Mouse (Mus musculus) R1 (cell line): ENCODE results near the gene Pdss2.

Source experiments
- DNase-seq: peaks from one replicate; pipeline ENCODE4 v3.0.0-alpha.2; 2018; ENCODE audit warnings: low read depth, low spot score

The Pdss2 gene

GRCm38 (mm10) chr10:43435757-43436156 lies 214.5 kb downstream of the Pdss2 start:
- peak; percentile 65 for DNase-seq

- DNase-seq = peak; percentile 90
These were observed 218.2 kb downstream of the Pdss2 start for GRCm38 (mm10) chr10:43439492-43439941.

GRCm38 (mm10) chr10:43440050-43440449 lies 218.8 kb downstream of the Pdss2 start:
- no peak for DNase-seq

- DNase-seq = no peak
These were observed 219.9 kb downstream of the Pdss2 start for GRCm38 (mm10) chr10:43440981-43441740.

- DNase-seq = no peak
These were observed 227.4 kb downstream of the Pdss2 start for GRCm38 (mm10) chr10:43448656-43449055.

GRCm38 (mm10) chr10:43451848-43452662 lies 230.8 kb downstream of the Pdss2 start:
- peak; percentile 66 for DNase-seq

- no peak for DNase-seq
These were observed 231.3 kb downstream of the Pdss2 start for GRCm38 (mm10) chr10:43452663-43452996.

GRCm38 (mm10) chr10:43454219-43454618 lies 232.9 kb downstream of the Pdss2 start:
- no peak for DNase-seq

GRCm38 (mm10) chr10:43454671-43455070 lies 233.4 kb downstream of the Pdss2 start:
- no peak for DNase-seq

- DNase-seq = no peak
These were observed 241.5 kb downstream of the Pdss2 start for GRCm38 (mm10) chr10:43462821-43463220.

- no peak for DNase-seq
These were observed 241.9 kb downstream of the Pdss2 start for GRCm38 (mm10) chr10:43463227-43463626.

GRCm38 (mm10) chr10:43466223-43466622 lies 244.9 kb downstream of the Pdss2 start:
- peak; percentile 51 for DNase-seq

GRCm38 (mm10) chr10:43467659-43468058 lies 246.4 kb downstream of the Pdss2 start:
- DNase-seq = peak; percentile 78

- DNase-seq = no peak
These were observed 247.0 kb downstream of the Pdss2 start for GRCm38 (mm10) chr10:43468293-43468692.

- DNase-seq = peak; percentile 72
These were observed 254.1 kb downstream of the Pdss2 start for GRCm38 (mm10) chr10:43475376-43475775.

- DNase-seq = peak; percentile 98
These were observed 256.2 kb downstream of the Pdss2 start for GRCm38 (mm10) chr10:43477459-43477858.

- DNase-seq = peak; percentile 75
These were observed 256.8 kb downstream of the Pdss2 start for GRCm38 (mm10) chr10:43477865-43478681.

- DNase-seq = peak; percentile 78
These were observed 257.6 kb downstream of the Pdss2 start, which contains the start of gene Bend3 for GRCm38 (mm10) chr10:43478751-43479435. TSS of gene Bend3 (plus strand) at chr10:43478831.

- DNase-seq = peak; percentile 59
These were observed 258.3 kb downstream of the Pdss2 start for GRCm38 (mm10) chr10:43479436-43480157.

GRCm38 (mm10) chr10:43480227-43480849 lies 259.1 kb downstream of the Pdss2 start:
- no peak for DNase-seq
